Mouse (Mus musculus) R1 (cell line): ENCODE measurements around the gene Sowahb.

Experiments
- DNase-seq: peaks from one replicate; pipeline ENCODE4 v3.0.0-alpha.2; 2018; ENCODE audit warnings: low read depth, low spot score

Gene Sowahb

DNA sequence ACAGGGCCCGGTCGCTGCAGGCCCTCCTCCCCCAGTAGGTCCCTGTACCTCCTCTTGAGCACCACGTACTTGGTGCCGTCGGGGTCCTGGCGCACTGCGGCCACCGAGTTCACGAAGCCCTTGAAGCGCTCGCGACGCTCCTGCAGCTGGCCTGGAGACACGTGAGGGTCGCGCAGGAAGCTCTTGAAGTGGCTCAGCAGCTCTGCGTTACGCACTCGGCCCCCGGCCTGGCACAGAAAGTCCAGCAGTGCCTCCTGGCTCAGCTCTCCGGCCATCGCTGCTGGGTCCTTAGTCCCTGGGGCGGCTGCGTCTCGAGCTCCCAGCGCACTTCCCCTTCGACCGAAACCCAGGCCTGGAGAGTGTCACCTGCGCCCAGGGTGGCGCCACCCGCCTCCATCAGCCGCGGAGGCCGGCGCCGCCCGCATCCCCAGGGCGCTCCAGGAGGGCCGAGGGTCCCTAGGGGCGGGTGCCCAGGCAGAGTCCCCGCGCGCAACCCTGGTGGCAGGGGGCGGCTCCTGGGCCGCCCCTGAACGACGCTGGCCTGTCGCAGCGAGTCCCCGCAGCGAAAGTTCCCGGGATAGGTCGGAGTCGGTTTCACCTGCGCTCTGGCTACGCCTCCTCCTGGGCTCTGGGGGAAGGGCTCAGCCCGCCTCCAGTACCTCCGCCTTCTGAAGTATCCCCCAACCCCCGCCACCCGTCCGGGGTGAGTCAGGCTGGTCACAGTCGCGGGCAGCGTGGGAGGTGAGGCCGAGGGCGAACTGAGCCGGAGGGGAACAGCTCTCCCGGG lies at the start of gene Sowahb:
Sowahb (minus strand) TSS at position 439 of the 787 bp plus-strand sequence.
- DNase-seq: peak; percentile 90

DNA sequence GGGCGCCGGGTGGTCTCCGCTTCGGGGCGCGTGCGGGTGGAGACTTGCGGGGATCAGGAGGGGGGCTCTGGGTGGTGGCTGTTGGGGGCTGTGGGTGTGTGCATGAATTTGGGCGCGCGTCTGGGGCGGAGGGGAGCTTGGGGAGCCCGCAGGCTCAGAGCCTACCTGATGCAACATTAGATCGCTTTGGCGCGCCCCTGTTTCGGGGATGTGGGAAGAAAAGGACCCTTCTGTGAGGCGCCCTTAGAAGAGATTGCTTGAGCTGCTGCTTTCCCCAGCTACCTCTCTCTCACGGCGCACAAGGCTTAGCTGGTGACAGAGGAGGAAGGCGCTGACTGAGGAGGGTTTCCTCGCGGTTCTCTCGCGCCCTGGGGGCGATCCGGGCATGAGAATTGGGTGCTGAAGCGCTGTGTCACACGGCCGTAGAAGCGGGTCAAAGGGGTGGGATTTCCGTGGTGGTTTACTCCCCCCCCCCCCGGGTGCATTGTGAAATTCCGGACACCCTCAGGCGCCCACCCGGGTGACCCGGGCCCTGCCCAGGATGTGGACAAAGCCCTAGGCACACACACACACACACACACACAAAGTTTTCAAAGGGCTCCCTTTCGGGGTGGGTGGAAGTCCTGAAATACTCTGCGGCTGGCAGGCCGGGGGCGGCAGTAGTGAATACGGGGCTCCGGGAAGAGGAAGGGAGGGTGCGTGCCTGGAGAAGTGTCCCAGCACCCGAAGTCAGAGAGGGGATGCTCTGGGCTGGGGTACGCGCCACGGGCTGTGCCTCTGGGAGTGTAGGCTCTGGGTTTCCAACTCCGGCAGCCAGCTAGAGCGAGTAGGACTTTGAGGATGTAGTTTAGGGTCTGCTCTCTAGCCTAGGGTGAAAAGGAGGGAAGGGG lies 49.1 kb upstream of the Sowahb start:
- peak; percentile 71 for DNase-seq

DNA sequence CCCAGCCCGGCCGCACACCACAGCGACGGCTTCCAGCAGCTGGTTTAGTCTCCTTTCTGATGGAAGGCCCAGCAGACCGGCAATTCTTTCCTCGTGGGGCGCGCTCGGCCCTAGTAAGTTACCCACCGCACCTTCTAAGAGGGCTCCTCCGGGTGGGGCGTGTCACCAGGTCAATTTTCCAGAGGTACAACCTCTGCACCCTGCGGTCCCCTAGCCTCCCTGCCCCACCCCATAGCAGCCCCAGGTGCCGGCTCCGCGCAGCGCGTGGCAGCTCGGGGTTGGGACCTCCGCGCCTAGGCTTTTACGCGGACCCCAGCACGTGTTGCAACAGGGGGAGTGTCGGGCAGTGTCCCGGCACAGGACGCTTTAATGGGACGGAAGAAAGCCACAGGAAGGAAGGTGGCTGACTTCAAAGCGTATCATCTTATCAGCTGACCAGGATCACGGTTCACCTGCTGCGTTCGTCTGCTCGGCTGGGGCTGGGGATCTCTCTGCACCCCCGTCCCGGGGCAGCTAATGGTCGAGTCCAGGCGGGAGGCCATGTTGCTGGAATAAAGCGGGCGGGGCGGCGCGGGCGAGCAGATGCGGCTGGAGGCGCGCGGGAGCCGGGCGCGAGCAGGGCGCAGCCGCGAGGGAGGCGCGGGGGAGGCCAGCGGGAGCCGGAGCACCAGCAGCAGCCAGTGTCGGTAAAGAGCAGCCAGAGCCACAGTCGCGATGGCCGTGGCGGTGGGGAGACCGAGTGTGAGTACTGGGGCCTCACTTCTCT lies 48.2 kb upstream of the Sowahb start, which contains the start of gene Sept11:
Sept11 (plus strand) TSS at position 581 of the 766 bp plus-strand sequence.
- peak; percentile 93 for DNase-seq

DNA sequence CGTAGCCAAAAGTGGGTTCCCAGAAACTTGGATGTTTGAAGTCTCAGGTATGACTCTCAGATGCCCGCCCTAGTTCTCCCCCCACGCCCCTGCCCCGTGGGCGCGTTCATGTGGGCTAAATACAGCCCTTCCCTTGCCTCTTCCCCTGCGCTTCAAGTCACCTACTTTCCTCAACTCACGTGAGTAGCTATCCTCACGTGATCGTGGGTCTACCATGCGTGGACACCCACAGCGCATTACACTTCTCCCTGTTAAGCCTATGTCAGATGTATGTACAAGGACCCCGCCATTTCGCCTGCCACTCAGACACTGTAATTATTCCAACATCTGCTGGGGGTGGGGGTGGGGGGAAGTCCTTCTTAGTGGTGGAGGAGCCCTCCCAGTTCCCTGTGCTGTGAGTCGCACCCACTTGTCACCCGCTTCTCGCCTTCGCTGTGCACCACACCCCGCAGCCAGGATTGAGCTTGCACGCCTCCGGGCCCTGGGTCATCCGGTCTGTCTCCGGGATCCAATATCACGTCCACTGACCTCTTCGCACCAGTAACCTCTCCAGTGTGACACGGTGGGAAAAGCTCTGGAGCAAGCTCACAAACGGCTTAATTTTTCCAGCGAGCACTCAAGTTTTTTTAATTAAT lies 47.4 kb upstream of the Sowahb start:
- peak; percentile 39 for DNase-seq

DNA sequence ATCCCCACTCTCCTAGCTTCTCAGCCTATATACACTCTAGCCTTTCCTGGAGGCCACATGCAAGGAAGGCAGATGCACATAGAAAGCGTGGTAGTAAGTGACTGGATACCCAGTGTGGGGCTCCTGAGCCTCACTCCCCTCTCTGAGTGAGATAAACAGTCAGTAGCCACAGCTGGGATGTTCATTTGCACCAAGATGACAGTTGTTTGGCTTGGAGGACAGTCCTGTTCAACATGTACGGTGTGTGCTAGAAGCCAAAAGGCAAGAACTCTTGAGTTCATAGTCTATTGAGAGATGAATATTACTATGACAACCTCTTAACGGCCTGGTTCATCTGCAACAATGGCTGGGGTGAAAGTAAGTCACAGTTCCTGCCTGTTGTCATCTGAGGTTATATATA lies 46.4 kb upstream of the Sowahb start:
- no peak for DNase-seq

DNA sequence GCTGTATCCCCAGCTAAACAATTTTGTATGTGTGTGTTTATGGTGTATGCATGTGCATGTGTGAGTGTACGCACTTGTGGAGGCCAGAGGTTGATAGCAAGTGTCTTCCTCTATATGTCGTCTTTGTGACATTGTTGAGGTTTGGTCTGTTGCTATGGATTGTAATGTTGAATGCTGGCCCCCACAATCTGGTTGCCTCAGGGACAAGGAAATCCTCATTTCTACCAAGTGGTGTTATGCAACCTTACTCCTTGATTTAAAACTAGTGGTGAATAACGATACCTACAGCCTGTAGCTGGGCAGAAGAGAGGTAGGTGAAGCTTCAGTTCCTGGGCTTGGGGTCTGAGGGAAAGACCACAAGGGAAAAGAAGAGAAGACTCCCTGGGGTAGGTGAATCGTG lies 41.1 kb upstream of the Sowahb start:
- no peak for DNase-seq

DNA sequence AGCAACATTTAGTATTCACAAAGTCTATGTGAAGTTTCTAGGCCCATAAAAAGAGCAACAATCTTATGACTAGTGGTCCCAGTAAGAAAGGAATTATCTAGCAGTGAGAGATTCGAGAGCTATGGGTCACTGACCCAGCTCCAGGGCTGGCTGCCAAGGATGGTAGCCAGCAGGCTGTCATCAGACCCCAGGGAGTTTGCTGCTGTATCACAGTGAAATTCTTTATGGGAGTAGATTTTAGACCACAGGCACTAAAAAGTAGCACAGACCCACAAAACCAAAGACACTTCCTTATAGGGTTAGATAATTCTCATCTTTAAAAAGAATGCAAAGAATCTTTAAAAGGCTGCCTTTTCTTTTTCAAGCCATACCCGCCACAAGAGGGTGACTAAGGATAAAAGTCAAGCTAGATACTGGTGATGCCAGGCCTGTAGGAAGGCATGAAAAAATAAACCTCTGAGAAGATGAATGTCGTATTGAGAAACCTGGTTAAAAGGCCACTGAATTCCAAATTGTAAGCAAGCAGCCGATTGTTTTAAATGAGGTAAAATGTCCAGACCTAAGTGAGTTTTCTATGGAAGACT lies 40.3 kb upstream of the Sowahb start:
- no peak for DNase-seq

DNA sequence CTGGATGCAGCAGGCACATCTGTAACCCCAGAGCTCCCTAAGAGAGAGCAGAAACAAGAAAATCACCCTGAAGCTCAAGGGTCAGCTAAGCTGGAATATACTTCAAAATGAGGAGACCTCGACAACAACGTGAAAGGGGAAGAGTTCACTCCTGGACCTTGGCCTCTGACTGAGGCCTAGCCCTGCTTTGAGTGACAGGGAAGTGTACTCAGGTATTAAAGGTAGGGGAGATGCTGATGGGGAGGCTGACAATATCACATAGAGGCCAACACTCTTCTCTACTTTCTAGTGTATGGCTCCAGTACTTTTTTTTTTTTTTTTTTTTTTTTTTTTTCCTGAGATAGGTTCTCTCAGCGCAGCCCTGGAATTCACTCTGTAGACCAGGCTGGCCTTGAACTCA lies 34.8 kb upstream of the Sowahb start:
- no peak for DNase-seq

DNA sequence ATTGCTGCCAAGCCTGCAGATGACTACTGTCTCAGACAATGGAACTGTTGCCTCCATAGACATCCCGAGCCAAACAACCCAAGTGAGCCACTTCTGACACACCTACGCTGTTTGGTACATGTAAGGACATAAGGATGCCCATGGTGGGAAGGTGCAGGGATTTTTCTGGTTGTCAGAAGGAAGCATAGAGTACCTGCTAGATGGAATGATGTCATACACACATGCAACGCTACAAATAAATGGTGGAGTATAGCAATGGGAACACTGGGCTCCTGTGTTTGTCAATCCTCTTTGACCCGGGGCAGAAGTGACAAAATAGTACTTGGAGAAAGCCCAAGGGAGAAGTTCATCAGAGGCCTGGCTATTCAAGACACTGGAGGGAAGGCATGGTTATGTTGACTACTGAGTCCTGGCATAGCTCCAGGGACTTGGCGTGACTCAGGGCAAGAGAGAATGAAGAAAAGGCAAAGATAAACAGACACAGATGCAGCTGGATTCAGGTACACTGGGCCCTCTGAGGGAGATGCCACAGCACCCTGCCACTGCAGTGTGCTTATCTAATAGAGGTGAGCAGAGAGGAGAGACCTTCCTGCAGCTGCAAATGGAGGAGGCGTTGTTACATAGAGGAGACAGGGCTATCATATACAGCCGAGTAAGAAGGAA lies 33.0 kb upstream of the Sowahb start:
- DNase-seq: no peak

DNA sequence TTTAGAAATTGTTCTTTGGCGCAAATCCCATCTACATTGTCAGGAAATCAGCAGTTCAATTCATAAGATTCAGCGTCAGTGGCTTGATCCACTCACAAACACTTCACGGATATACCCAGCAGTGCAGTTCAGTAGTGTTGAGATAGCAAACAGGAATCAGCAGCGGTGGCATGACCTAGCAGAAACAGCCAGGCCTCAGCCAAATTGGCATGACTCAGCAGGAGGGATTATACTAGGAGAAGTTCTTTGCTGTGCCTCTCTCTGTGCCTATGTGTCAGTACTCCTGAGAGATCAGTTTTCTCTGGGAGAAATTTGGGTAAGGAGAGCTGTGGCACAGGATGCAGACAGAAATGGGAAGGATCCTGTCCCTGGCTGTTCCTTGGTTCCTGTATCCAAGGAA lies 16.0 kb upstream of the Sowahb start:
- no peak for DNase-seq

DNA sequence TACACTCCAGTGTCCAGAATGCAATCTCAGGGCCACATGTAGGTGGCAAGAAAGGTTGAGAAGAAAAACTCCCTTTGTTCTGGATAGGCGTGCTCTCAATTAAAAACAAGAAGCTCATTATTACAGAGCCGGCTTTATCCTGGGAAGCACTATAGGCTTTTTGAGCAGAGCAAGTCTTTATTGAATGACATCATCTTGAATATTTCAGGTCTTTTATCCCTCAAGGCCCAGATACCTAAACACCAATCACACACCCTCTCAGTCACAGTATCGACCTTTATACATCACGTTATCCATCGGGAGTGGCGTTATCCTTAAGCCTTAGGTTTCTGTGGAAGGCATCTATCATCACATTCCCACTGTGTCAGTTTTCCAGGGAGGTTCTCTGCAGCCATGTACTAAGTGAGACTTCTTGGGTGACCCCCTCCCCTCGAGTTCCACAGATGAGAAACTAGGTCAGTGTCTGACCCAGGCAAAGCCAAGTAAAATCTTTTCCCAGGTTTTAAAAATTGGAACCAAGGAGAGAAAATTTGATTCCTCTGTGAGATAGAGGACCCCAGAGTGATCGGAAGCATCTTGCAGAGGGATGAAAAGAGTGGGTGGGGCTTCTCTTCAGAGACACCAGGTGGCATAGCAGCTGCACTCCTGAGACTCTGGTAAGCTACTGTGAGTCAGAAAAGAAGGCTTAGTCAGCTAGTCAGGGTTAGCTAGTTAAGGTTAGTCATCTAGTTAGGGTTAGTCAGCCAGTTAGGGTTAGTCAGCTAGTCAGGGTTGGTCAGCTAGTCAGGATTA lies 9.0 kb upstream of the Sowahb start:
- DNase-seq: peak; percentile 25

DNA sequence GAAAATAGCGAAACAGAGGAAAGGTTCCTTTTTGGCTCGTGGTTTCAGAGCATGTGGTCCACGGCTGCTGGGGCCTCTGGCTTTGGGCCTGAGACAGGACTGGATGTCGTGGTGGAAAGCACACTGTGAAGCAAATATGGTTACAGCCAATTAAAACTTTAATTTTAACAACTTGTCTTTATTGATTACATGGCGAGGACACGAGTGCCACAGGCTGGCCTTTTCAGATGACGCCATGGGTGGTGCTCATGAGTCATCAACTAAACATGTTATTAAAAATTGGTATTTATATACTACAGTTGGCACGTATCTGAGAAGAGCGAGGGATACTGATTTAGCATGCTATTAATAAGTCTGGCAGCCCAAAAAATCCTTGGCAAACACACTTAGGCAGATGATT lies 7.1 kb upstream of the Sowahb start:
- DNase-seq: no peak

DNA sequence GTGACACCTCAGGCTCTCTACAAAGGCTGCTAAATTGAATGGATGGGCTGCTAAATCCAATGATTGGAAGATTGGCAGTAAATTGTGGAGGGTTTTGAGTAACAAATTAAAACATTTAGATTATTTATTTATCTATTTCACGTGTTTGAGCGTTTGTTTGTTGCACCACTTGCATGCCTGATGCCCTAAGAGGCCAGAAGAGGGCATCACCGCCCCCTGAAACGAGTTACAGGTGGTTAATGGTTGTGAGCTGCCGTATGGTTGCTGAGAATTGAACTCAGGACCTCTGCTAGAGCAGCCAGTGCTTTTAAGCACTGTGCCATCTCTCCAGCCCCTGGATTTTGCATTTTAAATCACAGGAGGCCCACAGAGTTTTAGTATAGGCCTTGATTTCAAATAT lies 6.2 kb upstream of the Sowahb start:
- peak; percentile 45 for DNase-seq

DNA sequence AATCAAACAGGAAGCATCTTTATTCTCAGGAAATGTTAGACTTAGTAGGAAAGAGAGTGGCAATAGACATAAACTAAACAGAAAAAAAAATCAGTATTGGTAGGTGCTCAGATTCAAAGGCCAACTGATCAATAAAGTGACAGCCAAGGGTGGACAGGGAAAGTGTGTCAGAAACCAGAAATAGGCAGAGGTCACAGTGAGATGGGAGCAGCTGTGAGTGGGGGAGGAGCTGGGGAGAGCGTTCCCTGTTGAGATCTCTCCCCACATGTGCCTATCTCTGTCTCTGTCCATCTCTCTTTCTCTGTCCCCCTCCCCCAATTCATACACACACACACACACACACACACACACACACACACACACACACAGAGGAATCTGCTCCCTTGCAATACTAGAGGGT lies 5.1 kb upstream of the Sowahb start:
- DNase-seq: no peak

DNA sequence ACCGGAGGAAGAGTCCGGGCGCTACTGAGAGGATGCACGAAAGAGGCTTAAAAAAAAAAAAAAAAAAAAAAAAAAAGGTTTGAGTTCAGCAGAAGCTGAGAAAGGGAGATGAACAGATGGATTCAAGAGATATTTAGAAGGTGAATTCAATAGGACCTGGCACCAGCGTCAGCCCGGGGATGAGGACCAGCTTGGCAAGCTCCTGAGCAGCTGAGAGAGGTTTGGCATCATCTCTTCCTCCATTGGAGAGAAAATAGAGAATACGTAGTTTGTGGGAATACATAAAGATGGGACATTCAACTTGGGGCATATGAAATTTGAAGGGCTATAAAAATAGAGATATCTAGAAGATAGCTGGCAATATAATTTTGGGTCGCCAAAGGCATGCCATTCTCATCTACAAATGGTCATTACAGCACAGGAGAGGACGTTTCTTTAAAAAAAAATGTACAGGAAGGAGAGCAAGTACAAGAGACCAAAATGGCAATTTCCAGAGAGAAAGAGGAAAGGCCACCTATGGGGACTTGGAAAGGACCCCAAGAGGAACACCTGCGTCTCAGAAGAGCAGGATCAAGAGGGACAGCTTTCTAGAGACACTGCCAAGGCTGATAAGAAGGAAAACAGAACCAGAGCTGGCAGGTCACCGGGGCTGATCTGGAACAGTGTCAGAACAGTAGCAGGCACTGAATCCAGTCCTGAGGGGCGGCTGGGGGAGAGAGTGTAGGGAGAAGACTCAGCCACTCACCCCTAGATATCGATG lies 3.8 kb upstream of the Sowahb start:
- DNase-seq: no peak

DNA sequence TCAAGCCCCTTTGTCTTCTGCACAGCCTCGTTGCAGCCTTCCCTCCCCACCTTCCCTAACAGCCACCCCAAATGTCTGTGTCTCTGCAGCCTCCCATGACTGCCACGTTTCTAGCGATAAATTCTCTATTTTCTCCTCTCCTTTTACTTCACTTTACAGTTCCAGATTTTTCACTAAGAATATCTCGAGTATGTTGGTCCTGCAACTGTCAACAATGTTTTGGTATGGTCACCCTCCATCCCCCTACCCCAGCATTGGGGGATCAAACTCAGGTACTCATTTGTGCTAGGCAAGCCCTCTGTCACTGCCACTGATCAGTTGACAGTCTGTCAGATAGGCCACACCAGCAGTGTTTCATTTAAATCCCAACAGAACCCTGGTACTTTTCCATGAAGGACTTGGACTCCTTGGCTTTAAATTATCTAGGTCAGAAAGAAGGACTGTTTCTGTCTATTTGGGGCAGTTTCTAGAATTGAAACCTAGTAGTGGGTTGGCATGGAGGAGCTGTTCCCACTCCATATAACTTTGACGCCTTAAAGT lies 1.6 kb upstream of the Sowahb start:
- DNase-seq: no peak

DNA sequence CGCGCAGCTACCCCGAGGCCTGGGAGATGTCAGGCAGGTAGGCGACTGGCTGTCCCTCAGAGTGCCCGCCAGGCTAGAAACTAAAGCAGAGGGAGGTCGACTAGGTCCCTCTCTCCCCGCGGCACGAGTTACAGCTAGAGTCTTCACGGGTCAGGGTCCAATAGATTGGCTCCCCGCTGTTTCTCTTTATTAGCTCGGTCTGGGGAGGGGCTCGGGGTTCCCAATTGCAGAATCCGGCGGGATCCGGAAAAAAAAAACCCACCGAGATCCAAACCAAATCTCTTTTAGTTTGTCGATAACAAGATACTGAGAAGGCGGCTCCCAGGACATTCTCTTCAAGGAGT lies 521 bp upstream of the Sowahb start:
- peak; percentile 75 for DNase-seq

DNA sequence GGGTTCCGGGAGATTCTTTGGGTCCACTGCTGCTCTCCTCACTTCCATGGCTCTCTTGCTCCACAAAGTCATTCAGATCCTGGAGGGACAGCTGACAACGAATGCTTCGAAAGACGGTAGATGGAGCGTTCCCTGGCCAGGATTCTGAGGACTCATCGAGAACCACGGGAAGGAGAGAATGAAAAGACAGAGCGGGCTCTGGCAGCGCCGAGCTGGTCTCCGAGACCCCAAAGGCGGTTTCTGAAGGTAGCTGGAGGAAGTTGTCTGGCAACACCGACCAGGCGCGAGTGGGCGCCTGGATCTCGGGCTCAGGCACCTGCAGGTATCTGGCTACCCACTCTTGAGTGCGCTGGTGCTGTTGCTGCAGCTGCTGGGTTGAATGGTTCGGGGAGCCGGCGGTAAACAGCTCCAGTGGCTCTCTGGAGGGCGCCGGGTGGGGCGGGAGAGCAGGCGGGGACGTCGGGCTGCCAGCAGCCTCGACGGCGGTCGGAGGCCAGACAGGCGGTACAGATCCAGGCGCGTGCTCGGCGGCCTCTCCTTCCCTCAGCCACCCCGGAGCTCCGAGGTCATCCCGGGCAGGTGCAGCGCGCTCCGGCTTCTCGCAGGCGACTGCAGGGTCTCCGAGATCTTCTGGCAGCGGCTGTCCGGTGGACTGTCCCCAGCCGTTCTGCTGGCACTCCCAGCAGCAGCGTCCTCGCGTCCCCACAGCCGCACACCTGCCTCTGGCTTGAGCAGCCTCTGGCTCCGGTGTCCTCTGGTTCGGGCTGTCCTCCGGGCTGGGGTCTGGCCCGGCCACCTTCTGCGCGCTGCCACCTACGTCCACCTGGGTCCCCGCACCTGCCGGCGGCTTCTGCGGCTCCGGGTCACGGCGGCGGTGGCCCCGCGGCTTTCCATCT lies 886 bp downstream of the Sowahb start:
- DNase-seq: no peak
